Mouse (Mus musculus) fat pad, adult 2 months (tissue): ENCODE measurements around the gene Fgfr2.
A peak's percentile ranks its signal among the peaks of the same experiment; 100 is the strongest.

Experiments
- DNase-seq: peaks from one replicate; pipeline ENCODE4 v3.0.0-alpha.2; 2011; ENCODE audit warnings: low read depth, low spot score; ENCODE audit errors: extremely low read depth

The Fgfr2 gene

GRCm38 (mm10) chr7:130918260-130918659 is 2204.9 kb downstream of the Fgfr2 start:
- DNase-seq: no peak

GRCm38 (mm10) chr7:130914693-130915363 is 2208.3 kb downstream of the Fgfr2 start:
- no peak for DNase-seq

GRCm38 (mm10) chr7:130910841-130911240 is 2212.3 kb downstream of the Fgfr2 start:
- DNase-seq: peak; percentile 23

GRCm38 (mm10) chr7:130904571-130905365 is 2218.4 kb downstream of the Fgfr2 start:
- no peak for DNase-seq

- no peak for DNase-seq
Observed at GRCm38 (mm10) chr7:130903505-130904074, 2219.6 kb downstream of the Fgfr2 start.

- DNase-seq: no peak
Observed at GRCm38 (mm10) chr7:130902929-130903328, 2220.2 kb downstream of the Fgfr2 start.

GRCm38 (mm10) chr7:130900233-130900848 is 2222.8 kb downstream of the Fgfr2 start:
- DNase-seq: no peak

- DNase-seq: no peak
Observed at GRCm38 (mm10) chr7:130898373-130898772, 2224.8 kb downstream of the Fgfr2 start.

- no peak for DNase-seq
Observed at GRCm38 (mm10) chr7:130897201-130897600, 2225.9 kb downstream of the Fgfr2 start.

- DNase-seq: no peak
Observed at GRCm38 (mm10) chr7:130896064-130896463, 2227.1 kb downstream of the Fgfr2 start.

GRCm38 (mm10) chr7:130895618-130895945 is 2227.6 kb downstream of the Fgfr2 start:
- DNase-seq: no peak

GRCm38 (mm10) chr7:130894931-130895617 is 2228.1 kb downstream of the Fgfr2 start:
- no peak for DNase-seq

GRCm38 (mm10) chr7:130892973-130893372 is 2230.2 kb downstream of the Fgfr2 start:
- DNase-seq: peak; percentile 31

- peak; percentile 47 for DNase-seq
Observed at GRCm38 (mm10) chr7:130890871-130891270, 2232.3 kb downstream of the Fgfr2 start.

GRCm38 (mm10) chr7:130887946-130888345 is 2235.2 kb downstream of the Fgfr2 start:
- no peak for DNase-seq

- no peak for DNase-seq
Observed at GRCm38 (mm10) chr7:130886246-130886645, 2236.9 kb downstream of the Fgfr2 start.

GRCm38 (mm10) chr7:130884161-130884560 is 2239.0 kb downstream of the Fgfr2 start:
- DNase-seq: no peak

- no peak for DNase-seq
Observed at GRCm38 (mm10) chr7:130867256-130867655, 2255.9 kb downstream of the Fgfr2 start.

- no peak for DNase-seq
Observed at GRCm38 (mm10) chr7:130866640-130867039, 2256.5 kb downstream of the Fgfr2 start.

GRCm38 (mm10) chr7:130865613-130866591 is 2257.2 kb downstream of the Fgfr2 start, which contains the start of gene Plekha1:
TSS of gene Plekha1 (plus strand) at chr7:130865756.
- peak; percentile 80 for DNase-seq
